Mouse (Mus musculus): ENCODE measurements around the gene Fars2.

The Fars2 gene

DNA sequence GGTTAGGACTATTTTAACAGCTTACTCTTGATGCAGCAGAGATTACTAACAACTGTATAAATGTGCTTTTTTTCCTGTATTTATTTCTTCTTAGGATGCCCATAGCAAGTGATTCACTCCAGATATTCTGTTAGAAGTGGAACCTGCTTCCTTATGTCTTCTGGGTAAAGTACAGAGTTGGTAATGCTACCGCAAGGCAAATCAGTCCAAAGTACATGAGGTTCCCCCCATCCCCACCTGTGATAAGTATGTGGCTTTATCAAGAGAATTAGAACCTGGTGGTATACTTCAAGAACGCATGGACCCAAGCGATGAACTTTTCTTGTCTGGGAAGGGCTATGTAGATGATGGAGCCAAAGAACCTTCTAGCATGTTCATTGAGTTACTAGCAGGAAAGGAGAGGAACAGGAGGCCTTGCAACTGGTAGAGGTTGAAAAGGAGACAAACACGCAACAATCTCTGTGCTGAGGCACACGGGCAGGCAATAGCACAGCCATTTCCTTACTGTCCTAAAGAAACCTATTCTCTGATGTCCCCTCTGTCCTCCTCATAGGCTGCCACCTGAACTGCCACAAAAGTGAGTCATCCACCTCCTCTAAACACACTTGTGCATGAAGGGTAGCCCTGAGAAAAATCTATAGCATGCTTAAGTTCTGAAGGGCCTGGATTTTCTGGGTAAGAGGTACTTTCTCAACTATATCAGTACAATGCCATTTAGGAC lies 603.2 kb downstream of the Fars2 start:
- no peak for DNase-seq

DNA sequence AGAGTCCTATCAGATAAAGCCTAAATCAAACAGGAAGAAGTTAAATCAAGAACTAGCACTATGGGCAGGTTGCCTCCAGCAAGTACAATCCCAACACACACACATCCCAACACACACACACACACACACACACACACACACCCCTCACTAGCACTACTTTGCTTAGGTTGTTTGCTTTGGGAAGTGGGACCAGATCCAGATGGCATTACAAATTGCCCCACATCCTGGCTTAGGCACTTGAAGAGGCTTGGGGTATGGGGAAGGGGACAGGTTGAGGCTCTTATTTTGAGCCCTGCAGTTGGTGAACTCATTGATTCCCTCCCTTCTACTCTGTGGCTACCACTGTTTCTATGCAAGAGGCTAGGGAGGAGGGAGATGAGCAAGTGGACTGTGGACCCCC lies 605.1 kb downstream of the Fars2 start:
- no peak for DNase-seq

DNA sequence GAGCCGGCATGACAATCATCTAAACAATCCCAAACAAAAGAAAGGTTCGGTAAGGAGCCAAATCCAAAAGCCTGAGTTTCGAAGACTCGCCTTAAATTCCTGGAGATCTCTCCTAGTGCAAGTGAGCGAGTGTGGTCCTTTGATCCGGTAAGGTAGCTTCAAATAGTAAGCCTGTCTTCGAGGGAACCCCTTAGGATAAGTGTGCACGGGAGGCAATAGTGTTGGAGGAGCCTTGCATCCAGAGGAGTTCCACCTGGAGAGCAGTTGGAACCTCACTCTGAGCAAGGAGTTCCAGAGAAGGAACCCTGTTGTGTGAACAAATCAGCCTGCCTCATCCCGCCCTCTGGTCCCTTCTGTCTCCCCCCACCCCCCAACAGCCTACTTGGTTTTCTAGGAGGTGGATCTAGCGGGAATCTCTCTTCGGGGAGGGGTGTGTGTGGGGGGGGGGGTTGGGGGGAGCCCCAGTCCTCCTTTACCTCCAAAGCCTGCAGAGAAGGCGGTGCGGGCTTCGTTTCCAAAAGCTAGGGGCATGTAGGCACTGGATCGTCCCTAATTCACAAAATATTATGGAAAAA lies 606.6 kb downstream of the Fars2 start:
- peak; percentile 40 to 48 for DNase-seq

DNA sequence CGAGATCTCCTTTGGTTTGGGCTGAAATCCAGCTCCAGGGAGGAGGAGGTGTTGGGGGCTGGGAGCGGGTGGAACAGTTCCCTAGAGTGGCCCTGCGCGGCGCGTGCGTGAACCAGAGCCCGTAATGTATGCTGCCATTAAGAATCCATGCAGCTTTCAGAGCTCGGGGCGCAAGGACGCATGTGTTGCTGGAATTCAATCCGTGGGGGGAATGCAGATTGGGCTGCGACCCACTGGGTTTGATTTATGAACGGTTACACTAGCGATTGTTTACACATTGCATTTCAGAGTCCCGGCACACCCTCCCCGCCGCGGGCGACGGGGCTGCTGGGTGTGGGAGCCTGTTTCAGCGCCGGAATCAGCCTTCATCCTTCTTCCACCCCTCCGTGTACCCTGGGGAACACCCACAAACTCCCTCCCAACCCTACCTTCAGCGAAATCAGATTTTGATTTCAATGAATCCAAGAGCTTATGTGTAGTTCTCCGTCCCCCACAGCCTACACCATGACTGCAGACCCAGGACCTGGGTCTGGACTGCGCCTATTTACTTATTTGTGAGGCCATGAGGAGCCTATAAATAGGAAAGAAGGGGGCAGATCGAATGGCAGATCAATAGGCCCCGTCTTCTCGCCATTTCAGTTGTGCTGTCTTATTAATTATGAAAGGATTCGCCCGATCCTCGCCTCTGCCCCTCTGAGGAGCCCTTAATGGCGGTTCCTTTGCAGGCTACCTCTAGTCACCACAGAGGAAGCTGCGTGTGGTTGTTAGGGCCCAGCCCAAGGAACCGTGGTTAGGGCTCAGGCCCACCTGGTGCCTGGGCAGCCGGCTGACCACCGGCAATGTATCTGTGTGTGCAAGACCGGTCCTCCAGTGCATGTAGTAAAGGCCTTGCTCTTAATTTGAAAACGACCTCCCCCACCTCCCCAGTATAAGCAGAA lies 607.6 kb downstream of the Fars2 start:
- peak; percentile 88 to 90 for DNase-seq

DNA sequence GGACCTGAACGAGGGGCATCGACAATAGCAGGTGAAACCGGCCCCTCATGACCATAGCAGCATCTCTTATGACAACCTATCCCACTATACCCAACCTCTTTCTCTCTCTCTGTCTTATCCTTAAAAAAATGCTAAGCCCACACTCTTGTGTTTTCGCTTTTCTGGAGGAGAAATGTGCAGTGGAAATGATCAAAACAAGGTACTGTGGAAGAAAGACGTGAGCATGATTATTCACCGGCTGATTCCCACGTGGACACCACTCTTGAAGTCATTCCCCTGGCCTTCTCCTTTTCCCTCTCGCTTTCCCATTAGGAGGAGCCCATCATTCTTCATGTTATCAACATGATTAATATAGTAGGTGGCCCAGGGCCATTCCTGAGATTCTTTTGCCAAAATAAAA lies 608.7 kb downstream of the Fars2 start:
- DNase-seq: peak; percentile 17 to 24

DNA sequence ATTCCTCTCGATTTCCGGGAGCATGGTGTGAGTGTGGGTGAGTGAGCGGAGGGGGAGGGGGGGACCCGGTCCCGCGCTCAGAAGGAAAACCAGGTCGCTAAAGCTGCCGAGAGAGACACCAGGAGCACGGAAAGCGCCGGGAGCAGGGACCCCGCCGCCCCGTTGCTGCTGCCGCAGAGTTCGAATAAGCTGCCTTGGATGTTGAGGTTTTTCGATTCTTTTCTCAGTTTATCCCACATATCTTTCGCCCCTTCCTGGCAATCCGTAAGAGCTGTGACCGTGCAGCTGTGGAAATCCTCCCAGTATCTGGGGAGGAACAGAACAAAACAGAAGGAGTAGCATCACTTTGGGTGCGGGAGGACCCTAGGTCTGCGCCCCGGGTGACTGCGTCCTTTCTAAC lies 609.3 kb downstream of the Fars2 start:
- peak; percentile 77 to 79 for DNase-seq

DNA sequence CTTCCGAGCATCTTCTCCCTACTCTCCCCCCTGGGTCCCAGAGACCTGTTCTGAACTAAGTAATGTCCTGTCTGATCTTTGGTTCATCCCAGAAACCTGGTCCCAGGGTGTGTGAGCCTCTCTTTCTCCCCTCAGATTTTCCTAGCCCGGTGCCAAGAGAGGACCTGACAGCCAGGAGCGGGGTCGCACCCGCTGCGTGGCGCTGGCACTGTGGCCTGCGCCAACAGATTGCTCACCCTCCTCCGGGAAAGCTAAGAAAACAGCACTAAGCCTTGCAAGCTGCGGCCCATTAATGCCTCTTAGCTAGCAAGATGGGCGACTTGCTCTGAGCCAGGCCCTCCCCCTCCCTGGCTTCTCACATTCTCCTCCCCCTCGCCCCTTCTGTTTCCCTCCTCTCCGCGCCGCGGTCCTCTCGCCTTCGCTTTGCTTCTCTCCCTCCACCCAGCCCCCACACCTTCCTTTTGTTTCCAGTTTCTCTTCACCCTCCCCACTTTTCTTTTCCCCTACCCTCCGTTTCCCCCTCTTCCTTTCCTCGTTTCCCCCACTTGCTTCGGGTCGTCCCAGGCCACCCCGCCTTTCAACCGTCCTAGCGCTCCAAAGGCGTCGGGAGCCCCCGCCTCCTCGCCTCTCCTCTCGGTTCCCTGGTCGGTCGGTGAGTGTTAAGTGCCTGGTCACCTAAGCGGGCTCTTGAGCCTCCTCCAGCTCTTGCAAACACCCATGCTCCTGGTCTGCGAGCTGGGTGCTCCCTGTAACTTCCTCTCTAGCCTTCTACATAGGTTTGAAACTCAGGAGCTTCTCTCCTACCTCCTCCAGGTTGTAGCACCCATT lies 610.0 kb downstream of the Fars2 start:
- peak; percentile 83 to 84 for DNase-seq

DNA sequence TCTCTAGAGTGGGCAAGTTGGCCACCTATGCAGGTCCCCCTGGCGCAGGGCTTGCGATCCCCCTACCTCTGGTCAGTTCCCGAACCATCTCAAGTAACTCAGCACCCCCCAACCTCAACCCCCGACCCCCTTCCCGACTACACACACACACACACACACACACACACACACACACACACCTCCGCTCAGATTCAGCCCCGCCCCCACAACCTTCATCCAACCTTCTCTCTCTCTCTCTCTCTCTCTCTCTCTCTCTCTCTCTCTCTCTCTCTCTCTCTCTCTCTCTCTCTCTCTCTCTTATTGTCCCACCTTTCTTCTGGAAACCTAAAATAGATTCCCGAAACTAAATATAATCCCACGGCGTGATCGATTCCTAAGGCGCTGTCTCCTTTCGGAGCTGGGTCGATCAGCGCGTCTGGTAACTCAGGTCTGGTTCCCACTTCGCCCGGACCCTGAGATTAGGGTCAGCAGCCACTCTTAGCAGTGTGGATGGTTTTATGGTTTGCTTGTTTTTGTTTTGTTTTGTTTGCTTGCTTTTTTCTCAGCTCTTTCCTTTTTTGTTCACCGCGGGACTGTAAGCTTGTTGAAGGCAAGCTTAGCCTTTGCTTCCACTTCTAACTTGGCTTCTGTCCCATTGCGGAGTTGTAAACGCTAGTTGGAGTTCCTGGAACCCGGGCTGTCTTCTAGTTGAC lies 610.7 kb downstream of the Fars2 start:
- DNase-seq: peak; percentile 44 to 68

DNA sequence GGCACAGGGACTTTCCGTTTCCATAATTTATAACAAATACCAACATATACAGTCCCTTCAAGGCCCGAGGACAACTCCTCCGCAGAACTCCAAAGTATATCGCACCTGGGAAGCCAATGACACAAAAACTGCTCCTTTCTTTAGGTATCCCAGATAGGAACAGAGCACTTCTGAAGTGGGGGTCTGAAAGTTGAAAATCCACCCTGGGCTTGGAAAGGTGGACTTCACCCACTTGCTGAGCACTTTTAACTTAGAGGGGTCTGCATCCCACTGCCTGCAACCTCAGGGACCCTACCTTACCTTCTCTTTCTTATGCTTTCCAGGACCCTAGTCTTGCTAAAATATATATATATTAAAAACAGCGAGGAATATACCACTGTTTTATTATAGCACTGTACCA lies 611.3 kb downstream of the Fars2 start:
- DNase-seq: no peak

DNA sequence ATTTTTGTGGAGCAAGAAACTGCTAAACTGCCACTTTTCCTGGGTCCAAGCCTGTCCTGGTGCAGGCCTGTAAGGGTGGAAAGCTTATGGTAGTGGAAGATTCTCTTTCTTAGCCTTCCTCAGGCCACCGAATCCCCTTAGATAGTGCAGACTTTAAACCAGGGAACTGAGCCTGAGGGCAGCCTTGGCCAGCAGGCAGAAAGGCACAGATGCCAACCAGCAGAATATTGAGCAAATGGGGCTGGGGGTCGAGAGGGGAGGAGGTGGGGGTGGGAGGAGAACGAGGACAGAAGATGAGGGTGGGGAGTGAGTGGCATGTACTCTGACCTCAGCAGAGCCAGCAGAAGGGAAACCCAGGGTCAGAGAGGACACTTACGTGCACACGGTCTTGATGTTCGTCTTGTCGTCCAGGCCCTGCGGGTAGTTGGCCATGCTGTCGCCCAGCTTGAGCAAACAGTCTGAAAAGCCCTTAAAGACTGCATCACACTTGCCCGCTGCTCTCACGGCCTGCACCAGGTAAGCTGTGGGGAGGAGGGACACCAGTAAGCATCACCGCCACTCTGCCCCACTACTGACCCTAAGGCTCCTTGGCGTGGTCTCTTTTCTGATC lies 612.6 kb downstream of the Fars2 start:
- peak; percentile 55 to 63 for DNase-seq

DNA sequence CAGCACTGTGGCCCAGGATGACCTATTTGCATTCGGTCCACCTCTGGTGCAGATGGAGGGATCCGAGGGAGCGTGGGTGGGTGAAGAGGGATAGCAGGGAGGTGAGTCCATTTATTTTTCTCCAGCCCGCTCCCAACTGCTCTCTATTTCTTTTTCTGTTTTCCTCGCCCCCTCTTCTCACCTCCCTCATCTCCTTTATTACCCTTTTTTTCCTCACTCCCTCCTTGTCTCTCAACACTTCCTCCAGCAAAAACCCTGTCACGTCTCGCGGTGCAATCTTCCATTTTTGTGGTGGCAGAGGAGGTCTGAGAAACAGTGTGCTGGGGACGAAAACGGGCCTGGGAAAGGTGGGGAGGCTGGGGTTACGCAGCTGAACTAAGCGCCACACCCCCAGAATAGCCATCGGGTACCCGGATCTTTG lies 613.1 kb downstream of the Fars2 start:
- DNase-seq: peak; percentile 41 to 52

DNA sequence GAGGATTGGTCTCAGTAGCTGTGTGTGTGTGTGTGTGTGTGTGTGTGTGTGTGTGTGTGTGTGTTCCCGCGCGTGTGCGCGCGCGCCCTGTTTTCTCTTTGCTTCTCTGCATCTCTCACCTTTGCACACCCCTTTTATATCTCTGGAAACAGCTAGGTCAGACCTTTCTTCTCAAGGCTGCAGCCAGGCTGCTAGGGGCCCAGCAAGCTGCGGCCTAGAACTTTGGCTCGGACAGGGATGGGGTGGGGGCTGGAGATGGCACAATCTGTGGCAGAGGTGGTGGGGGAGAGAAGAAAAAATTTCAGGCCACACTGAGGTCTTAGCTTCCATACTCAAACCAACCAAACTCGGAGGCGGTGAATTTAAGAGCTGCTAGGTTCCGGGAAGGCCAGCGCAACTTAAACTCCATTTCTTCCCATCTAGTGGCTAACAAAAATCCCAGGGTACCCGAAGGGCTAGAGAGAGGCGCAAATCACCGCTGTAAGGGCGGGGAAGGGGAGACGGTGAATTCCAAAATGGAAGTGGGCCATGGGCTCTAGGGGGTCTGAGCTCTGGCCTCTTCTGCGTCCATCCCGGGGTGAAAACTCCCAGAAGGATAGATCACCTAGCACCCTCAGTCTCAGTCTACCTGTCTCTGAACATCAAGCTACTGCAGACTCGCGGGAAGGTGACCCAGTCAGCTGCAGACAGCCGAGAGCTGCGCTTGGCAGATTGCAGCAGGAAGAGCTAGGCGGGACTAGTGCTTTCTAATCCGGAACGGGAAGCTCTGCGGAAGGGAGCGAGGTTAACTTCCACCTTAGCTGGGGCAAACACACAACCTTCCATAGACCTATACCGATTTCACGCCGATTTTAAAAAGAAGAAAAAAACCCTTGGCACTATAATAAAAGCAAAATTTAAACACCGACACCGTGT lies 614.1 kb downstream of the Fars2 start:
- DNase-seq: peak; percentile 80

DNA sequence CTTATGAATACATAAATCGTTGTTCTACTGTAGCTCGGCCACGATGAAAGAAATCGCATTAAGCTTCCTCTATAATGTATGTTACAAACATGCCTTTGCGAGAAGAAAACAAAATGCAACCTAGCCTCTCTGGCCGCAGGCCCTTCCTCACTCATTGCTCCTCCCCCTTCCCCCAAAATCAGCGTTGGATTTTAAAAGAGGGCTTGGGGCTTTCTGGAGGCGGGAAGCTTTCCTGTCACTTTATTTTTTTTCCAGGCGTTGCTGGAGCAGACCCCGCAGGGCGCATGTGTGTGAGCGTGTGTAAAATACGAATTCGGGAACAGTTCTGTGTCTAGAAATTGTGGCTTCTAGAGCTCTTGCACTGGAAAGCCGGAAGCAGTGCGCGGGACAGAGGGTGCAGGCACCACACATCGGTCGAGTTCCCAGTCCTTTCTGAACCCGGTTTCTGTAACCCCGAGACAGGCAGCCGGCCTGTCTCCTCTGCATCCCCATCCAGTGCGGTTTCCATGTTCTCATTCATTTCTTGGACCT lies 614.8 kb downstream of the Fars2 start:
- DNase-seq: peak; percentile 57 to 60

DNA sequence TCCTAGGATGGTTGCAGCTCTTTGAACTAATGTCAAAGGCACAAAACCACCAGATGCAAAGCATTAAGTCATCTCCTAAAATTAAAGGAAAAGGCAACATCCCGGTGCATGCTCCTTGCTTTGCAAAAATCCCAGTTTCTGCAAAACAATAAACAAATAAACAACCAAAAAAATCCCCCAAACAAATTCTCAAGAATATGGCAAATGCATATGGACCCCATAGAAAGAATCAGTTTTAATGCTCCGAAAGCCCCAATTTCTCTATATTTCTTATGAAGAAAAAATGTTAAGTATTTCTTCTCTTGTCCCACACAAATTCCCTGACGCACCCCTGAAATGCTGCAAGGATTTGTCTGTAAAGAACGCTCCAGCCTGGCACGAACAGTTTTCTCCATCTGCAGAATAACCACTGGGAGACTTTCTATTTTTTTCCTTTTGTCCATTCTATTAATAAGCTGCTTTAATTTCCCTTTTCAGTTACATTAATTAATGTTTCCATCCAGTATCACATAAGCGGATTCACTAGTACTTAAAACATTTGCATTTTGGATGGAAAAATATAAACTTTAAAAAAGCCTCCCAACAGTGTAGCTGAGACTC lies 615.8 kb downstream of the Fars2 start:
- DNase-seq: peak in 1 of 2 experiments; percentile 33

DNA sequence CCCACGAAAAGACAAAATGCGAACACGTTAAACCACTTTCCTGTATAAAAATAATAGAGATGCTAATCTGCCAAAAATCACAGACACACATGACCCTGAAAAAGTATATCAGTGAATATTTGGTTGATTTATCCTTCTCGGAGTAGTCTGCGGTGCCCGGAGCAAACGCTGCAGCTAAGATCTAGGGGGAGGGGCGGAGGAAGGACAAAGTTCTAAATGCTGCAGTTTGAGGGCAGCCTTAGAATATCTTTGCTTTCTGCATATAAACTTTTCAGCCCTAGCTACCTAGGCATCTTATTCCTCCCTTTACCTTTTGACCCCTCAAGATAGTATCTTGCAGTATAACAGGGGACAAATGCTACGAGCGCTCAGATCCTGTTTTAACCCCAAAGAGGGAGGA lies 616.4 kb downstream of the Fars2 start:
- DNase-seq: peak in 1 of 2 experiments; percentile 63

DNA sequence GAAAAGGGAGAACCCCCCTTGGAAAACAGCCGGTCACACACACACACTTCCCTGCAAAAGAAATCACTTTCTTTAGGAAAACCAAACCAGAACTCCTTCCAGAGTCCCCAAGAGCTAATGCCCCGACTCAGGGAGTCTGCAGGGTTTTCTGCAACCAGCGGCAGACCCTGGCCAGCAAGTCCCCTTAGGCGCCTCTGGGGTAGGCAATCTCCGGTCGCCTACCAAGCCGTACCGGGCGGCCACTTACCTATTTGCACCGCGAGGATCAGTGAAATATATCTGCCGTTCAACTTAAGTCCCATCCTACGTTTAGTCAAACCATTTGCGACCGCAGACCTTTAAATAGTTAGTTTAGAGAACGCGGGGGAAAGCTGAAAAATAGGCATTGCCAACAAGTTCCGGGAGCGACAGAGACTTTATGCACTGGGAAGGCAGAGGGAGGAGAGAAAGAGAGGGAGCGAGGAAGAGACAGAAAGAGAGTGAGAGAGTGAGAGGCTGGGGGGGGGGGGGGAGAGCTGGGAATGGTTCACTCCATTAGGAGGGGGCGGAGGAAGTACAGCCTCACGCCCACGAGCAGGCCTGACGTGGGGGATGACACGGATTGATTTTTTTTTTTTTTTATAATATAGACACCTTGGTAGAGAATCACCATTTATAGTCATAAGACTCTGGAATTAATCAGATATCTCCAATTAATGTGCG lies 616.9 kb downstream of the Fars2 start:
- peak; percentile 57 to 70 for DNase-seq

DNA sequence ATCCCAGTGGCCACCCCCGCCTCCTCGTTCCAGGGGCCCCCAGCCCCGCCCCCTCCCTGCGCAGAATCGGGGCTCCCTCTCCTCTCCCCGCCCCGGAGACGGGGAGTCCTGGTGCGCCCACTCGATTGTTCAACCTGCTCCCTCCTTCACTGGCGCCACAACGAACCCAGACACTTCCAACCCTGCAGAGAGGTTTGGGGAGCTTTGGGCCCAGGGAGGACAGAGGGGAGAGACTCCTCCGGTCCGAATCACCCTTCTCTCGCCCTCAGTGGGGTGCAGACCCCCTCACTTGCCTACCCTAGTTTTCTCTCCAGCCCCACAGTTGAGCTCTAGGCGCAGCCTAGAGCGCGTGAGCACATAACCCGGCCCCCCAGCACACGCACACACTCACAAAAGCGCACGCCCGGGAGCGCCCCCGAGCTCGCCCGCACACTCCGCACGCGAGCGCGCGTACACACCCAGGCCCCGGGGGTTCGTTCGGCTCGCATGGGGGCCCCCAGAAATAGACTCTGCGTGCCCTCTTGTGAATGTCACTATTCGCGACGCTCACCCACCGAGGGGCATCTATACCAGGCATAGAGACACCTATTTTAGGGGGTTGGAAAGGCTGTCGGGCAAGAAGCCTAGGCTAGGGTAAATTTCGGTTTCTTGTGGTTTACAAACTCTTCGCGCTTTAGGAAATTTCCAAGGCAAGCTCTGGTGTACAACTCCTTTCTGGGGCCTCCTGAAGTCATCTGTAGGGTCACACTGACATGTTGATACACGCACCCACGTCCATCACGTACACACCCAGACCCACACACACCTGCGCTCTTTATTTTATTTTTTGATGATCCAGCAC lies 617.7 kb downstream of the Fars2 start, which contains the start of gene Nrn1:
TSS of gene Nrn1 (minus strand) at position 401 of the 841 bp plus-strand sequence.
- DNase-seq: peak; percentile 86 to 90
